Mouse (Mus musculus): ENCODE data around the gene Ripor2.

GRCm38 (mm10) chr13:24712581-24713130, 130.7 kb downstream of the Ripor2 start:
- TF ChIP-seq EP300 (IDR thresholded peaks at IDR 0.05; ENCODE audit: low read depth) (no peak), CTCF (IDR thresholded peaks at IDR 0.05; ENCODE audit: low read depth) (no peak)
